Mouse (Mus musculus) liver, embryonic 11.5 days (tissue): ENCODE measurements around the gene Slc45a3. TPM values are rescaled to one million over a fixed set of nuclear protein-coding genes. Genes with fewer than 3 reads are reported as not detected.

ENCODE experiments used
- ATAC-seq: fragments of 200-750 bp; cut with Nextera tagmentation; replicated peaks from 2 replicates; pipeline ENCODE4 v1.8.0; 2017; ENCODE audit warnings: moderate number of reproducible peaks, mild to moderate bottlenecking, moderate TSS enrichment, moderate library complexity; ENCODE audit not compliant: low FRiP score
- DNase-seq: peaks from one replicate; pipeline ENCODE4 v3.0.0-alpha.2; 2017; ENCODE audit warnings: low spot score
- H3K27ac ChIP-seq: fragments of 300-500 bp; sonication (generic); 2 replicates; pipeline ENCODE4 v1.5.1; 2014; ENCODE audit warnings: mild to moderate bottlenecking, low read depth, low read length, control low read depth
- H3K27me3 ChIP-seq: fragments of 300-500 bp; sonication (generic); replicated peaks from 2 replicates; pipeline ENCODE4 v1.6.1; 2014; ENCODE audit warnings: low read length, mixed read lengths; ENCODE audit not compliant: control insufficient read depth, insufficient read depth
- H3K36me3 ChIP-seq: fragments of 300-500 bp; sonication (generic); 2 replicates; pipeline ENCODE4 v1.6.1; 2014; ENCODE audit warnings: mild to moderate bottlenecking, low read length, moderate library complexity, mixed read lengths; ENCODE audit not compliant: control insufficient read depth, insufficient read depth
- H3K4me1 ChIP-seq: fragments of 300-500 bp; sonication (generic); replicated peaks from 2 replicates; pipeline ENCODE4 v1.6.1; 2014; ENCODE audit warnings: low read length, mixed read lengths; ENCODE audit not compliant: control insufficient read depth, insufficient read depth
- H3K4me2 ChIP-seq: fragments of 300-500 bp; sonication (generic); 2 replicates; pipeline ENCODE4 v1.6.1; 2014; ENCODE audit warnings: mild to moderate bottlenecking, control low read depth, moderate library complexity
- H3K4me3 ChIP-seq: fragments of 300-500 bp; sonication (generic); 2 replicates; pipeline ENCODE4 v1.5.1; 2014; ENCODE audit warnings: low read depth, low read length, control low read depth
- H3K9ac ChIP-seq: fragments of 300-500 bp; sonication (generic); 2 replicates; pipeline ENCODE4 v1.6.1; 2014; ENCODE audit warnings: low read depth, low read length, control low read depth
- H3K9me3 ChIP-seq: fragments of 300-500 bp; sonication (generic); 2 replicates; pipeline ENCODE4 v1.6.1; 2016; ENCODE audit warnings: low read length, inconsistent platforms, mixed read lengths; ENCODE audit not compliant: control insufficient read depth
- WGBS: fragments of 180-500 bp; shearing (Covaris S2); extraction: QIAGEN DNeasy Blood & Tissue Kit; methylation state at CpG from one replicate; pipeline ENCODE4 v1.1.7; 2014; 5-methylcytosine and 5-hydroxymethylcytosine counted together
- polyA plus RNA-seq: library from polyadenylated mRNA; unstranded; fragments of >200 nt; fragmentation: Nextera tagmentation; extraction: Ambion mirVana; gene quantifications from 2 replicates; pipeline ENCODE4 v1.2.1, GENCODE M21; 2014

Gene Slc45a3
- 3.5 and 3.8 TPM in 2 replicates for polyA plus RNA-seq

- Histone ChIP-seq H3K4me3 (peak within 1 kb of the TSS; percentile 57), H3K4me2 (peak within 1 kb of the TSS; percentile 93), H3K27ac (no peak within 1 kb of the TSS), H3K36me3 (no peaks in the 10 kb centered on the region), H3K4me1 (peaks cover 8% of the 10 kb centered on the region), H3K27me3 (peaks cover 43% of the 10 kb centered on the region), H3K9me3 (no peaks in the 10 kb centered on the region), H3K9ac (peak within 1 kb of the TSS; percentile 49)
- DNase-seq (peak; percentile 60), ATAC-seq (peak; percentile 47)
- 1% methylated on average over 33 of the region's 35 CpGs for WGBS
Observed at GRCm38 (mm10) chr1:131962606-131963084, at the start of gene Slc45a3. Gene Slc45a3, plus strand, starts transcription at chr1:131962967.

GRCm38 (mm10) chr1:131917634-131918033 is 45.1 kb upstream of the Slc45a3 start:
- DNase-seq, result no peak
- ATAC-seq, result no peak
- H3K27me3 ChIP-seq, result no peaks in the 10 kb centered on the region
- no peak overlapping the region for H3K4me3 ChIP-seq
- H3K9ac ChIP-seq, result no peak overlapping the region
- peaks cover 18% of the 10 kb centered on the region for H3K36me3 ChIP-seq
- H3K4me2 ChIP-seq, result no peak overlapping the region
- no peaks in the 10 kb centered on the region for H3K9me3 ChIP-seq
- no peaks in the 10 kb centered on the region for H3K4me1 ChIP-seq
- WGBS, result 79% methylated on average over 6 of the region's 6 CpGs
- no peak overlapping the region for H3K27ac ChIP-seq

- Histone ChIP-seq H3K36me3 (peaks cover 26% of the 10 kb centered on the region), H3K9me3 (no peaks in the 10 kb centered on the region), H3K4me3 (no peak overlapping the region), H3K9ac (no peak overlapping the region), H3K27ac (no peak overlapping the region), H3K4me2 (no peak overlapping the region), H3K4me1 (no peaks in the 10 kb centered on the region), H3K27me3 (no peaks in the 10 kb centered on the region)
- no peak for DNase-seq
- 99% methylated on average over 2 of the region's 2 CpGs for WGBS
- no peak for ATAC-seq
Observed at GRCm38 (mm10) chr1:131919052-131919451, 43.7 kb upstream of the Slc45a3 start.

GRCm38 (mm10) chr1:131922100-131922499 is 40.7 kb upstream of the Slc45a3 start:
- no peak overlapping the region for H3K27ac ChIP-seq
- 93% methylated on average over 3 of the region's 3 CpGs for WGBS
- no peak overlapping the region for H3K9ac ChIP-seq
- H3K9me3 ChIP-seq, result no peaks in the 10 kb centered on the region
- no peak overlapping the region for H3K4me2 ChIP-seq
- no peak for DNase-seq
- H3K27me3 ChIP-seq, result no peaks in the 10 kb centered on the region
- no peak for ATAC-seq
- H3K4me1 ChIP-seq, result no peaks in the 10 kb centered on the region
- peaks cover 48% of the 10 kb centered on the region for H3K36me3 ChIP-seq
- no peak overlapping the region for H3K4me3 ChIP-seq

- ATAC-seq, result no peak
- H3K9ac ChIP-seq, result no peak overlapping the region
- no peak overlapping the region for H3K27ac ChIP-seq
- peaks cover 27% of the 10 kb centered on the region for H3K36me3 ChIP-seq
- no peaks in the 10 kb centered on the region for H3K27me3 ChIP-seq
- H3K4me3 ChIP-seq, result no peak overlapping the region
- no peak for DNase-seq
- WGBS, result 91% methylated on average over 2 of the region's 2 CpGs
- no peaks in the 10 kb centered on the region for H3K4me1 ChIP-seq
- H3K4me2 ChIP-seq, result no peak overlapping the region
- H3K9me3 ChIP-seq, result no peaks in the 10 kb centered on the region
Observed at GRCm38 (mm10) chr1:131933471-131933870, 29.3 kb upstream of the Slc45a3 start.

- Histone ChIP-seq H3K4me2 (no peak overlapping the region), H3K9ac (no peak overlapping the region), H3K36me3 (peaks cover 11% of the 10 kb centered on the region), H3K27ac (no peak overlapping the region), H3K4me3 (no peak overlapping the region), H3K9me3 (no peaks in the 10 kb centered on the region), H3K4me1 (peaks cover 6% of the 10 kb centered on the region), H3K27me3 (no peaks in the 10 kb centered on the region)
- ATAC-seq (peak; percentile 47; the same call in 1 of the 2 replicates), DNase-seq (no peak)
- 73% methylated on average over 6 of the region's 6 CpGs for WGBS
Observed at GRCm38 (mm10) chr1:131937659-131938305, 25.0 kb upstream of the Slc45a3 start.

GRCm38 (mm10) chr1:131938811-131939210 is 24.0 kb upstream of the Slc45a3 start:
- Histone ChIP-seq H3K9ac (no peak overlapping the region), H3K4me2 (no peak overlapping the region), H3K9me3 (no peaks in the 10 kb centered on the region), H3K4me1 (peaks cover 8% of the 10 kb centered on the region), H3K4me3 (no peak overlapping the region), H3K27me3 (no peaks in the 10 kb centered on the region), H3K36me3 (peaks cover 7% of the 10 kb centered on the region; the same call in 1 of the 2 replicates), H3K27ac (no peak overlapping the region)
- no peak for ATAC-seq
- no peak for DNase-seq
- 82% methylated on average over 1 of the region's 1 CpGs for WGBS

- no peak overlapping the region for H3K4me3 ChIP-seq
- no peaks in the 10 kb centered on the region for H3K9me3 ChIP-seq
- H3K36me3 ChIP-seq, result peaks cover 4% of the 10 kb centered on the region; the same call in 1 of the 2 replicates
- H3K27me3 ChIP-seq, result no peaks in the 10 kb centered on the region
- H3K9ac ChIP-seq, result no peak overlapping the region
- peaks cover 8% of the 10 kb centered on the region for H3K4me1 ChIP-seq
- no peak overlapping the region for H3K4me2 ChIP-seq
- ATAC-seq (no peak), DNase-seq (no peak)
- H3K27ac ChIP-seq, result no peak overlapping the region
- WGBS, result 77% methylated on average over 2 of the region's 2 CpGs
Observed at GRCm38 (mm10) chr1:131940711-131941244, 22.0 kb upstream of the Slc45a3 start.

GRCm38 (mm10) chr1:131941501-131941900 is 21.3 kb upstream of the Slc45a3 start:
- DNase-seq (no peak), ATAC-seq (no peak)
- Histone ChIP-seq H3K4me3 (no peak overlapping the region), H3K4me1 (peaks cover 14% of the 10 kb centered on the region), H3K36me3 (peaks cover 4% of the 10 kb centered on the region; the same call in 1 of the 2 replicates), H3K27ac (no peak overlapping the region), H3K4me2 (no peak overlapping the region), H3K9me3 (no peaks in the 10 kb centered on the region), H3K9ac (no peak overlapping the region), H3K27me3 (no peaks in the 10 kb centered on the region)
- WGBS, result 92% methylated on average over 1 of the region's 1 CpGs
